Mouse (Mus musculus) testis, postnatal 10 days (tissue): Measurements from ENCODE around the gene Pfn3.

Source experiments
- DNase-seq: peaks from one replicate; pipeline ENCODE4 v3.0.0; 2021; ENCODE audit warnings: low spot score

The Pfn3 gene

GRCm38 (mm10) chr13:55430566-55430965 is 15.5 kb upstream of the Pfn3 start:
- no peak for DNase-seq

GRCm38 (mm10) chr13:55429226-55429888 is 14.3 kb upstream of the Pfn3 start:
- peak; percentile 80 for DNase-seq

- no peak for DNase-seq
These were observed 11.6 kb upstream of the Pfn3 start, which contains the start of gene F12 for GRCm38 (mm10) chr13:55426613-55427012. Gene F12 (minus strand): TSS chr13:55426793.

GRCm38 (mm10) chr13:55420933-55421800 is 6.1 kb upstream of the Pfn3 start:
- DNase-seq = peak; percentile 78

- no peak for DNase-seq
These were observed 5.2 kb upstream of the Pfn3 start for GRCm38 (mm10) chr13:55420018-55420932.

- DNase-seq = no peak
These were observed 4.1 kb upstream of the Pfn3 start for GRCm38 (mm10) chr13:55419142-55419541.

GRCm38 (mm10) chr13:55418004-55418403 is 3.0 kb upstream of the Pfn3 start:
- DNase-seq = peak; percentile 94

GRCm38 (mm10) chr13:55413333-55413732 is 1.7 kb downstream of the Pfn3 start:
- no peak for DNase-seq

- DNase-seq = no peak
These were observed 2.3 kb downstream of the Pfn3 start for GRCm38 (mm10) chr13:55412643-55413307.

- no peak for DNase-seq
These were observed 3.2 kb downstream of the Pfn3 start for GRCm38 (mm10) chr13:55411826-55412225.

- DNase-seq = no peak
These were observed 6.4 kb downstream of the Pfn3 start for GRCm38 (mm10) chr13:55408546-55409120.

GRCm38 (mm10) chr13:55407341-55407740 is 7.7 kb downstream of the Pfn3 start:
- DNase-seq = no peak

GRCm38 (mm10) chr13:55405783-55406390 is 9.1 kb downstream of the Pfn3 start:
- no peak for DNase-seq

GRCm38 (mm10) chr13:55404853-55405782 is 9.9 kb downstream of the Pfn3 start:
- peak; percentile 88 for DNase-seq

GRCm38 (mm10) chr13:55403935-55404852 is 10.8 kb downstream of the Pfn3 start:
- no peak for DNase-seq

- no peak for DNase-seq
These were observed 11.8 kb downstream of the Pfn3 start for GRCm38 (mm10) chr13:55403266-55403665.

GRCm38 (mm10) chr13:55400039-55400346 is 15.0 kb downstream of the Pfn3 start:
- no peak for DNase-seq

GRCm38 (mm10) chr13:55399300-55400038 is 15.6 kb downstream of the Pfn3 start:
- DNase-seq = no peak
